Mouse (Mus musculus) embryonic facial prominence, embryonic 12.5 days (tissue): ENCODE data around the gene Dlg2. TPM values are rescaled to one million over a fixed set of nuclear protein-coding genes. Genes with fewer than 3 reads are reported as not detected.

Experiments used
- ATAC-seq: fragments of 200-750 bp; cut with Nextera tagmentation; 2 replicates; pipeline ENCODE4 v1.8.0; 2017; ENCODE audit not compliant: insufficient number of reproducible peaks, insufficient read depth, low FRiP score, low TSS enrichment
- H3K27ac ChIP-seq: fragments of 300-500 bp; sonication (generic); 2 replicates; pipeline ENCODE4 v1.5.1; 2016; ENCODE audit warnings: mild to moderate bottlenecking
- H3K27me3 ChIP-seq: fragments of 300-500 bp; sonication (generic); 2 replicates; pipeline ENCODE4 v1.6.1; 2016; ENCODE audit warnings: mild to moderate bottlenecking, moderate library complexity
- H3K36me3 ChIP-seq: fragments of 300-500 bp; sonication (generic); 2 replicates; pipeline ENCODE4 v1.6.1; 2016; ENCODE audit warnings: mild to moderate bottlenecking
- H3K4me1 ChIP-seq: fragments of 300-500 bp; sonication (generic); 2 replicates; pipeline ENCODE4 v1.6.1; 2016
- H3K4me2 ChIP-seq: fragments of 300-500 bp; sonication (generic); replicated peaks from 2 replicates; pipeline ENCODE4 v1.6.1; 2016; ENCODE audit warnings: mild to moderate bottlenecking, moderate library complexity
- H3K4me3 ChIP-seq: fragments of 300-500 bp; sonication (generic); 2 replicates; pipeline ENCODE4 v1.5.1; 2016; ENCODE audit warnings: mild to moderate bottlenecking
- H3K9ac ChIP-seq: fragments of 300-500 bp; sonication (generic); 2 replicates; pipeline ENCODE4 v1.6.1; 2016; ENCODE audit warnings: mild to moderate bottlenecking, moderate library complexity
- H3K9me3 ChIP-seq: fragments of 300-500 bp; sonication (generic); 2 replicates; pipeline ENCODE4 v1.6.1; 2016; ENCODE audit warnings: mild to moderate bottlenecking, moderate library complexity
- WGBS: fragments of 180-500 bp; shearing (Covaris S2); methylation state at CpG from one replicate; pipeline ENCODE4 v1.1.7; 2016; 5-methylcytosine and 5-hydroxymethylcytosine counted together
- polyA plus RNA-seq: library from polyadenylated mRNA; unstranded; fragments of >200 nt; fragmentation: Nextera tagmentation; extraction: Ambion mirVana; gene quantifications from 2 replicates; pipeline ENCODE4 v1.2.1, GENCODE M21; 2016

Gene Dlg2
- polyA plus RNA-seq, 1 experiment from 2014 or later: 11.0 TPM

DNA sequence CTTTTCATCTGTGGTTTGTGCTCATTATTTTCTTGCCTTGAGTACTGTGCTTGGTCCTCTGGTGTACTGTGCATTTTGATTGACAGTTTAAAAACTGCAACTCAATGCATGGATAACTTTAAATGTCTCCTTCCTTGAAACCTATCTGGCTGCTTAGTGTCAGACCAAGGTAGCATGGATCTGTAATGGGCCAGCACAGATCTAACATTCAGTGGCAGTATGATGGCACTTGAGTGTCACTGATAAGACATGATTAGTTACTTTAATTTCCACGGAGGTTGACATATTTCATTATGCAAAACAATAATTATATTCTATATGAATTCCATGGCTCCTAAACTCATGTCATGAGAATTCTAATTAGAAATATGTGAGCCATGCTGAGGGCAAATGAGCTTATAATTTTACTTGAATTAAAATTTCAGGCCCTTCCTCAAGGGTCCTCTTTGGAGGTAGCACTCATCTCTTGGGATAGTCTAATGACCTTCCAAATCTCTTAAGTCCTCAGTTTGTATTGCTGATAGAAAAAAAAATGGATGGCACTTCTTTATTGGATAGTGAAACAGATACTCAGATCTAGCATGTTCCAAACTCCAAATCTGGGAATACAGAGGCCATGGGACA is 1005.2 kb downstream of the Dlg2 start:
- H3K4me2 ChIP-seq: no peak overlapping the region
- 67% methylated on average over 1 of the region's 1 CpGs for WGBS
- no peaks in the 10 kb centered on the region for H3K9me3 ChIP-seq
- no peaks in the 10 kb centered on the region for H3K4me1 ChIP-seq
- no peak overlapping the region for H3K27ac ChIP-seq
- no peak overlapping the region for H3K9ac ChIP-seq
- ATAC-seq: no peak
- H3K36me3 ChIP-seq: no peaks in the 10 kb centered on the region
- no peaks in the 10 kb centered on the region for H3K27me3 ChIP-seq
- no peak overlapping the region for H3K4me3 ChIP-seq

DNA sequence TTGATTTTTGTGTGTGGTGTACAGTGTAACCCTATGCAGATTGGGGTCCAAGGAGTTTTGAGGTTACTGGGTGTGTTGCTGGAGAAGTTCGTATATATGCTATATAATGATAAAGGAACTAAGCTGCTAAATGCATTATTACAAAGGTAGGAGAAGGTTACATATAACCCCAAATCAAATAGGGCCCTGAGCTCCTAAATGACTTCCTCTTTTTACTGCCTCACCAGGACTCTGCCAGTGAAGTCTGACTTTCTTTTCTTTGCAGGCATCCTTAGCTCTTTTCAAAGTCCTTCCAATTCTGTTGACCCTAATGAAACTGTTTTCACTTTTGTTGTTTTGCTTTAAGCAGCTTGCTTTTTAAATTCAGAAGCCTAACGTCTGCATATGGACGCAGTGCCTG is 1016.8 kb downstream of the Dlg2 start:
- H3K4me3 ChIP-seq: no peak overlapping the region
- no peaks in the 10 kb centered on the region for H3K4me1 ChIP-seq
- no peak overlapping the region for H3K27ac ChIP-seq
- H3K9ac ChIP-seq: no peak overlapping the region
- no peaks in the 10 kb centered on the region for H3K9me3 ChIP-seq
- no peaks in the 10 kb centered on the region for H3K27me3 ChIP-seq
- no peak overlapping the region for H3K4me2 ChIP-seq
- ATAC-seq: no peak
- 75% methylated on average over 3 of the region's 3 CpGs for WGBS
- no peaks in the 10 kb centered on the region for H3K36me3 ChIP-seq

DNA sequence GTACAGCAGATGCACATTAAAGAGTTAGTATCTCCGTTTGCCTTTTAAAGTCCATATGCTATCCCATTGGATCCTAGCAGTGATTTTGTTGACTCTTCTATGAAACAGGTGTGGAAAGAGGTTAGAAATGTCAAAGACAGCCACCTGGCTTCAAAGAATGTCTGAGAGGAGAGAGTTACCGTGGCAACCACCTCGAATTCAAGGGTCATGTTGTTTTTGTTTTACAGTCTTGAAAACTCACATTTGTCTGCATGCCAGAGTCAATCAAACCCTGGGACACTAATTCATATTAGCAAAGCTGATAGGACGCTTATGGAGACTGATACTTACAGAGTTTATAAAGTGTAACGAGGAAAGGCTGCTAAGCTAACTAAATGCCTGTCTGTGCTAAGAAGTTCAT is 1019.1 kb downstream of the Dlg2 start:
- Histone ChIP-seq H3K27ac (no peak overlapping the region), H3K4me3 (no peak overlapping the region), H3K36me3 (no peaks in the 10 kb centered on the region), H3K9me3 (no peaks in the 10 kb centered on the region), H3K4me1 (no peaks in the 10 kb centered on the region), H3K9ac (no peak overlapping the region), H3K4me2 (no peak overlapping the region), H3K27me3 (no peaks in the 10 kb centered on the region)
- ATAC-seq: no peak
- WGBS: 64% methylated on average over 5 of the region's 5 CpGs

DNA sequence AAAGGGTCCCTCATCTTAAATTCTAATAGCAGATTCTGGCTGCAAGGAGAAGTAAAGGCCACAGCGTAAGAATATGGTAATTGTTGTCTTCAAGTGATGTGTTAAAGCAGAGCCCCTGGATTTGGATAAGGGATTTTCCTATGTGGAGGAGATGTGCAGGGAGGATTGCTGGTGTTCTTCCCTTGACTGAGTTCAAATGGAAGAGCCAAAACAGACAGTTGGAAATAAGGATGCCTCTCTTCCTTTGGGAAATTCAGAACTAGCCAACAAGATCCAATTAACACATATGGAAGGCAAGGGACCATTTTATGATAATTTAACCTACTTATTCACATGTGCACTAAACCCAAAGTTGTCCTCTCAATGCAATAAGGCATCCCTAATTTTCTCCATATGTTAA is 1034.6 kb downstream of the Dlg2 start:
- Histone ChIP-seq H3K4me2 (no peak overlapping the region), H3K4me1 (no peaks in the 10 kb centered on the region), H3K4me3 (no peak overlapping the region), H3K27me3 (no peaks in the 10 kb centered on the region), H3K27ac (no peak overlapping the region), H3K9me3 (no peaks in the 10 kb centered on the region), H3K9ac (no peak overlapping the region), H3K36me3 (no peaks in the 10 kb centered on the region)
- 60% methylated on average over 1 of the region's 1 CpGs for WGBS
- ATAC-seq: no peak

DNA sequence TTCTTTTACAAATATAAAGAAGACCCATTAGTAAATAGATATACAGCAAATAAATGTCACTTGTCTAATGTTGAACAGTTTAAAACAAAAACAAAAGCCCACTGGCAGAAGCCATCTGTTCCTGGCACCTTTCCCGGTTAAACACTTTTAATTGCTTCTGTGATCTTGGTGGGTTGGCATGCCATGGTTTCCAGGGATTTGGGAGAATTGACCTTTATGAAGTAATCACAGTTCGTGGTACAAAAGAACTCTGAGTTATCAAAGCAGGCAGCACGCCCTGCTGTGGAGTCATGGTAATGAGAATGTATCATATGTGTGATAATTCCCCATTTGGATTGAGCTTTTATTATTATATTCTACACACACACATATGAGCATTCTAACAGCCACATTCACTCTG is 1038.0 kb downstream of the Dlg2 start:
- Histone ChIP-seq H3K4me1 (no peaks in the 10 kb centered on the region), H3K36me3 (no peaks in the 10 kb centered on the region), H3K9me3 (no peaks in the 10 kb centered on the region), H3K4me3 (no peak overlapping the region), H3K4me2 (no peak overlapping the region), H3K9ac (no peak overlapping the region), H3K27me3 (no peaks in the 10 kb centered on the region), H3K27ac (no peak overlapping the region)
- 65% methylated on average over 3 of the region's 3 CpGs for WGBS
- no peak for ATAC-seq

DNA sequence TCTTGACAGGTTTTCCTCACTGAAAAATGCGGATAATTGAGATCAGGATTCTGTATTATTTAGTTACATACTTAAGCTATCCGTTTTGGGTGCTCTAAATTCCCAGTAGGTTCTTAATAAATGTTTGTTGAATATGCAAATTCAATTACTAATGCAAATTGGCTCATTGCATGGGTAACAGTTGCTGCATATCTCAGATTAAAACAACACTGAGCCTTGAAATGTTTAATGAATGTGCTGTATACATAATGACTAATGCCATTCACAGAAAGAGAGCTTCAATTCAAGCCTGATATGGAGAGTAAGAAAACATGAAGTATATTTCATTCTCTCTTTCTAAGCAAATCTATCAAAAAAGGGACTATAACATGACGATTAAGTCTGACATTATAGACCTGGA is 1039.8 kb downstream of the Dlg2 start:
- WGBS: 75% methylated on average over 3 of the region's 3 CpGs

DNA sequence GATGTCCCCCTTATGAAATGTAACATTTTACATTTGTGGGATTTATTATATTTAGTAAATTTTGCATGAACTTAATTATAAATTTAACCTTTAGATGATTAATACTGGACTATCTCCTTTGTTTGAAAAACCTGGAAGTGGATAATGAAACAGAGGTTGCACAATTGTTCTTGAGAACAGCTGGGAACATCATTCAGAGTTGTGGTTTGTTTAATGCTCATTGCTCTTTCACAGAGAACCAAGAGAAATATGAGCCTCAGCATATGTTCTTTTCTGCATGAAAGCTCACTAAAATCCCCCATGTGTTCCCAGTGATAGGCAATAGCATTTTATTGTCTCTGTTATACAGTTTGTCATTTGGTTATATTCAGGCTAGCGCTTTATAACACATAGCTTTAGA is 1049.4 kb downstream of the Dlg2 start:
- Histone ChIP-seq H3K9ac (no peak overlapping the region), H3K4me2 (no peak overlapping the region), H3K4me1 (no peaks in the 10 kb centered on the region), H3K4me3 (no peak overlapping the region), H3K9me3 (no peaks in the 10 kb centered on the region), H3K27me3 (no peaks in the 10 kb centered on the region), H3K27ac (no peak overlapping the region), H3K36me3 (no peaks in the 10 kb centered on the region)
- ATAC-seq: no peak
- 83% methylated on average over 1 of the region's 1 CpGs for WGBS

More for the DNA sequence above, 1039.8 kb downstream of the Dlg2 start:
- no peaks in the 10 kb centered on the region for H3K4me1 ChIP-seq
- no peaks in the 10 kb centered on the region for H3K36me3 ChIP-seq
- ATAC-seq: no peak
- no peak overlapping the region for H3K9ac ChIP-seq
- no peak overlapping the region for H3K4me3 ChIP-seq
- no peaks in the 10 kb centered on the region for H3K9me3 ChIP-seq
- no peaks in the 10 kb centered on the region for H3K27me3 ChIP-seq
- H3K4me2 ChIP-seq: no peak overlapping the region
- no peak overlapping the region for H3K27ac ChIP-seq

DNA sequence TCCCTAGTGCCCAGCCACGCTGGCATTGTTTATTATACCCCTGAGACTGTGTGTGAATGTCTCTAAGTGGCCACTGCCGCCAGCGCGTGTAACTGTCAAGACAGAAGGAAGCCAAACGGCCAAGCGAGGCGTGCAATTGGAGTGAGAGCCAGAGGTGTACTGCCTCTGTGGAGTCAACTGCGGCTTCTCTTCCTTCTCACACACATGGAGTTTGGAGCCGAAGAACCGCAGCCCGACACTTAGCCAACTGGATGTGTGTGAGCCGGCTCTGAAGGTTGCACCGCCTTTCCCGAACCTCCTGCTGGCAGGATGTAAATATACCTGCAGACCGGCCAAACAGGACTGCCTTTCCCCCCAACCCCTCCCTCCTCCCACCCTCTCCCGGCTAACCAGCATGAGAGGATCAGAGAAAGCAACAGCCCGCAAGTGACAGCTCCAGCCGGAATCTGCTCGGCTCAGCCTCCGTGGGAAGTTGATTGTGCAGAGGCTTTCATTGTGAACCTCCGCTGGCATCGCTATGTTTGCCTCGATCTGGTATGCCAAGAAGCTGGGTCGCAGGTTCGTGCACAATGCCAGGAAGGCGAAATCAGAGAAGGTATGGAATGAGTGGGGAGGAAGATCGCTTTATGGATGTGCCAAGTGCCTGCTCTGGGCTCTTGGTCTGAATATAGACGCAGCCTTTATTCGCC is 1066.3 kb downstream of the Dlg2 start:
- H3K9ac ChIP-seq: no peak overlapping the region
- no peak overlapping the region for H3K27ac ChIP-seq
- peak overlapping the region; percentile 36 for H3K4me3 ChIP-seq
- 1% methylated on average over 29 of the region's 29 CpGs for WGBS
- ATAC-seq: peak; percentile 41; the same call in 1 of the 2 replicates
- no peaks in the 10 kb centered on the region for H3K36me3 ChIP-seq
- peak overlapping the region; percentile 77 for H3K4me2 ChIP-seq
- H3K27me3 ChIP-seq: peaks cover 12% of the 10 kb centered on the region; the same call in 1 of the 2 replicates
- no peaks in the 10 kb centered on the region for H3K9me3 ChIP-seq
- H3K4me1 ChIP-seq: no peaks in the 10 kb centered on the region

DNA sequence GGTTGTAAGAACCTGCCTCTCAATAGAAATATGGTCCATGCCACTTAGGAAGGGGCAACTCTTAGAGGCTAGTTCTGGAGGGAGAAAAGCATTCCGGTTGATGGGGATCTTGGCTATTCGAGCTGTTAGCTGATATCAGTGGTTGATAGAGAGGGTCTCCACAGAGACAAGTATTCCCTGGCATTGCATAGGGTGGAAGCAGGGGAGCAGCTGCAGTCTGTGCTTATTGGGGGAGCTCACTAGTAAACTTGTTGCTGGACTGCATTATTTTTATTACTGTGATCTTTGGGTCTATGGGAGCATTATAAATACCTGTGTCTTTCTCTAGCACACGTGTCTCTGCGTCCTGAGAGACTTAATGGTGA is 1066.8 kb downstream of the Dlg2 start:
- Histone ChIP-seq H3K9me3 (no peaks in the 10 kb centered on the region), H3K4me3 (peak overlapping the region; percentile 36)
- WGBS: 47% methylated on average over 4 of the region's 4 CpGs

DNA sequence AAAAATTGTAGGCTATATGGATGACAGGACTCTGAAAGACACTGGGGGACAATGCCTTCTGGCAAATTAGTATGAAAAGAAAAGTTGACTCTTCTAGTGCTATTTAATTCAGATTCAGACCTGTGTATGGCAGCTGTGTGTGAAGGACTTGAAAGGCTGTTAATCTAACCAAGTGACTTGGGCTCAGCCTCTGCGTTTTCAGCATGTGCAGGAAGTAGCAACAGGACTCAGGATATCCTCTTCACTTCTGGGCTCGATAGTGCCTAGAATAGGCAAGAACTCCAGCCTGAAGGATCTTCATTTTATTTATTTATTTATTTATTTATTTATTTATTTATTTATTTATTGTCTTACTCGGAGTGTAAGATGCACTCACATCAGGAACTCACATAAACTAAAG is 1068.1 kb downstream of the Dlg2 start:
- H3K9ac ChIP-seq: no peak overlapping the region
- H3K27ac ChIP-seq: no peak overlapping the region
- no peaks in the 10 kb centered on the region for H3K36me3 ChIP-seq
- H3K9me3 ChIP-seq: no peaks in the 10 kb centered on the region
- peaks cover 12% of the 10 kb centered on the region; the same call in 1 of the 2 replicates for H3K27me3 ChIP-seq
- 69% methylated on average over 3 of the region's 3 CpGs for WGBS
- H3K4me1 ChIP-seq: no peaks in the 10 kb centered on the region
- no peak overlapping the region for H3K4me3 ChIP-seq
- ATAC-seq: no peak
- H3K4me2 ChIP-seq: no peak overlapping the region

More for the DNA sequence above, 1066.8 kb downstream of the Dlg2 start:
- ATAC-seq: no peak
- H3K27me3 ChIP-seq: peaks cover 12% of the 10 kb centered on the region; the same call in 1 of the 2 replicates
- H3K9ac ChIP-seq: no peak overlapping the region
- H3K4me1 ChIP-seq: no peaks in the 10 kb centered on the region
- H3K4me2 ChIP-seq: peak overlapping the region; percentile 77
- H3K27ac ChIP-seq: no peak overlapping the region
- H3K36me3 ChIP-seq: no peaks in the 10 kb centered on the region

DNA sequence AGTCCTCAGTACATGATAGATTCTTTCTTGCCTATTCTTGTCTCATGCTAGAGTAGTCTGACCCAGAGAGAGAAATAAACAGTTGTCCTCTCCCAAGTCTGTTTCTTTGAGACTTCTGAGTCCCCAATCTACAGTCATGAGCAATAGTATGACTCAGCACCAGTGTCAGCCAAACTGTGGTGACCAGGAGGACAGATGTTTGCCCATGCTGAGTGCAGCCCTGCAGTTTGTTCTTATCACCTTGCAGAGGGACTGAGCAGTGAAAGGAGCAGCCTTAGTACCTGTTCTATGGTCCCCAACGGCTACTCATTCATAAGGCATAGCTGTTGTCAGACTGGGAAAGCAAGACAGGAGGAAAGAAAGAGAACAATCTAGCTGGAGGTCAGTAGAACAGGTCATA is 1072.3 kb downstream of the Dlg2 start:
- Histone ChIP-seq H3K4me1 (no peaks in the 10 kb centered on the region), H3K9ac (no peak overlapping the region), H3K36me3 (no peaks in the 10 kb centered on the region), H3K9me3 (no peaks in the 10 kb centered on the region), H3K4me2 (no peak overlapping the region), H3K27me3 (no peaks in the 10 kb centered on the region), H3K4me3 (no peak overlapping the region), H3K27ac (no peak overlapping the region)
- ATAC-seq: no peak
- WGBS: 72% methylated on average over 1 of the region's 1 CpGs

DNA sequence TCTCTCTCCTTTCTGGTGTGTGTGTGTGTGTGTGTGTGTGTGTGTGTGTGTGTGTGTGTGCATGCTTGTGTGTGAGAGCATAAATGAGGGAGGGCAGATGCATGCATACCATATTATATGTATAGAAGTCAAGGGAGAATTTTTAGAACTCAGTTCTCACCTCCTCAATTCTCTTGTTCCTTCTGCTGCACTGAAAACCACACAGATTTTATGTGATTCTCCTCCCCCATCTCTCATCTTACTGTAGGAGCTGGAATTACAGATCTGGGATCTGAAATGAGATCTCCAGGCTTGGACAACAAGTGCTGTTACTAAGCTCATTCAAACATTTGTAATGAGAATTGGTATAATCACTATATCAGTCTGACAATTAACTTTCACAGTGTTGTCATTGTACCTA is 1081.1 kb downstream of the Dlg2 start:
- H3K27ac ChIP-seq: no peak overlapping the region
- no peak overlapping the region for H3K9ac ChIP-seq
- H3K4me1 ChIP-seq: no peaks in the 10 kb centered on the region
- H3K36me3 ChIP-seq: no peaks in the 10 kb centered on the region
- no peak overlapping the region for H3K4me3 ChIP-seq
- no peaks in the 10 kb centered on the region for H3K27me3 ChIP-seq
- no peak overlapping the region for H3K4me2 ChIP-seq
- H3K9me3 ChIP-seq: no peaks in the 10 kb centered on the region
- ATAC-seq: no peak
